Mouse (Mus musculus) bone marrow macrophage, adult 2 months (primary cell): Measurements from ENCODE around the gene Sgk1.
"Not testable (repeated sequence)": the region's sequence is repeated elsewhere in the genome, so short reads cannot be mapped to it uniquely, and the experiment has no call there.

Experiments used
- CTCF ChIP-seq: IDR thresholded peaks from 2 replicates; pipeline ENCODE4 v1.5.1; 2012; ENCODE audit warnings: low read depth, mild to moderate bottlenecking, low read length, moderate library complexity
- POLR2A ChIP-seq: IDR thresholded peaks from 2 replicates; pipeline ENCODE4 v1.6.1; 2012; ENCODE audit warnings: mild to moderate bottlenecking, low read depth, low read length, borderline replicate concordance

DNA sequence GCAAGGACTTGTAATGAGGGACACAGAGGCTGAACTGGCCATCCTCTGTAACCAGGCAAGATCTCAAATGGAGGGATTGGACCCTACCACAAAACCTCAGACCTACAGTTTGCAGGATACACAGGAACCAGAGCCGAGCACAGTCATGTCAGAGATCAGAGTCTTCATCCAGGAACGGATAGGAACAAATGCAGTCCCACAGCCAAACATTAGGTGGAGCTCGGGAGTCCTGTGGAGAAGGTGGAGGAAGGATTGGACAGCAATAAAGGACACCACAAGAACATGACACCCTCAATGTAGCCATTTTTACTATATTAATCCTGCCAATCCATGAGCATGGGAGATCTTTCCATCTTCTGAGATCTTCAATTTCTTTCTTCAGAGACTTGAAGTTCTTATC is 154.3 kb downstream of the Sgk1 start:
- TF ChIP-seq CTCF, POLR2A: not testable (repeated sequence)
